ENCODE assay signal across 9 mouse cellular contexts in the genomic region with DNA sequence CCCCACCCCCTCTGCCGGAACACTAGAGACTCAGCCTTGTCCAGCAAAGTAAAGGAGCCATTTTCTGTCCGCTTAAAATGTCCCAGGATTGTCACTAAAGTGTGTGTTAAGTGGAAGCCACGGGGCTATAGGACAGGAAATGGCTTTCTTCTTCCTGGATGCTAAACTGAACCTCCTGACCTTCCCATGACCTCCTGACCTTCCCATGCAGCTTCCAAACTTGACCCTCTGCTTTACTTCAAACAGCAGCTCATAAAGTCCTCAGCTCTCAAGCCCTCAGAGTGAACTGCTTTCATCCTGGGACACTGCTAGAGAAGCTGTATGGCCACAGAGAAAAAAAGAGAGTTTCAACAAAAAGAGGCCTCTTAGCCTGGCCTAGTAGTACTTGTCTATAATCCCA. TPM values are rescaled to one million over a fixed set of nuclear protein-coding genes. Genes with fewer than 3 reads are reported as not detected.
DNase-seq lines count a peak whose midpoint lies in the region; ATAC-seq and TF ChIP-seq lines count a peak whose summit lies in the region.
"Had no signal": no experiment of that assay in that cellular context is flagged by ENCODE, and none has a peak within 500 bp of the region (broad histone marks: within the 10 kb centered on the region; RNA-seq: fewer than 3 reads in every experiment).

No protein-coding gene starts in this region.

- intact Hi-C loops in left cerebral cortex, postnatal 36 days (cut with DNase I) = no loop called here

- no peaks in the 10 kb centered on the region for H3K36me3 ChIP-seq in heart, embryonic 10.5 days
- H3K36me3 ChIP-seq in lung, embryonic 16.5 days (ENCODE audit: control insufficient read depth, insufficient read depth, low read length) = no peaks in the 10 kb centered on the region
- no peaks in the 10 kb centered on the region; the same call in 1 of the 2 replicates for H3K36me3 ChIP-seq in liver, embryonic 13.5 days
- H3K36me3 ChIP-seq in stomach, embryonic 15.5 days = no peaks in the 10 kb centered on the region
- H3K36me3 ChIP-seq: forebrain, embryonic 15.5 days had no signal

- DNase-seq in heart, embryonic 10.5 days (ENCODE audit: low spot score) = no peak
- no peak for DNase-seq in heart, postnatal 4 days
- DNase-seq in lung, adult 2 months = no peak
- no peak for DNase-seq in liver, embryonic 13.5 days
- no peak for DNase-seq in left cerebral cortex, postnatal 36 days (ENCODE audit: low spot score in 2 of 2)
- no peak for DNase-seq in urinary bladder, adult 18-20 months (ENCODE audit: low spot score in 2 of 2)

- H3K4me3 ChIP-seq in heart, embryonic 10.5 days = peak overlapping the region; percentile 88
- H3K4me3 ChIP-seq in lung, embryonic 16.5 days (ENCODE audit: low read length) = peak overlapping the region; percentile 72; the same call in 1 of the 2 replicates
- H3K4me3 ChIP-seq in lung, adult 2 months (replicated peaks; ENCODE audit: extremely low read depth, low read depth, low read length) = no peak overlapping the region
- peak overlapping the region; percentile 85; the same call in 1 of the 2 replicates for H3K4me3 ChIP-seq in liver, embryonic 13.5 days (replicated peaks)
- H3K4me3 ChIP-seq in stomach, embryonic 15.5 days (replicated peaks) = no peak overlapping the region

- 42% methylated on average over 3 of the region's 3 CpGs for WGBS in heart, embryonic 10.5 days
- WGBS in lung, embryonic 16.5 days = 24% methylated on average over 3 of the region's 3 CpGs
- WGBS in lung, adult 2 months = 22% methylated on average over 3 of the region's 3 CpGs
- 39% methylated on average over 3 of the region's 3 CpGs for WGBS in liver, embryonic 13.5 days (ENCODE audit: insufficient replicate concordance)
- WGBS in stomach, embryonic 15.5 days = 35% methylated on average over 3 of the region's 3 CpGs

- no peak for TF ChIP-seq POLR2A in lung, adult 2 months (IDR thresholded peaks at IDR 0.05; ENCODE audit: borderline replicate concordance, extremely low read depth, low read depth, low read length)

- TF ChIP-seq CTCF in lung, adult 2 months (IDR thresholded peaks at IDR 0.05; ENCODE audit: insufficient read depth, low read length) = no peak

- 0 out of 2 replicates have a peak overlapping the region, but pooled peaks have one; percentile 7 for H3K9ac ChIP-seq in lung, embryonic 16.5 days (ENCODE audit: low read length)
- peak overlapping the region; percentile 56 for H3K9ac ChIP-seq in liver, embryonic 13.5 days
- no peak overlapping the region for H3K9ac ChIP-seq in stomach, embryonic 15.5 days

- H3K4me1 ChIP-seq in heart, embryonic 10.5 days = peaks cover 55% of the 10 kb centered on the region
- H3K4me1 ChIP-seq in lung, embryonic 16.5 days (replicated peaks; ENCODE audit: control insufficient read depth, insufficient read depth, low read length) = peaks cover 25% of the 10 kb centered on the region
- H3K4me1 ChIP-seq in lung, adult 2 months (ENCODE audit: control insufficient read depth, insufficient read depth, low read length) = peaks cover 14% of the 10 kb centered on the region
- peaks cover 56% of the 10 kb centered on the region for H3K4me1 ChIP-seq in liver, embryonic 13.5 days (replicated peaks)
- peaks cover 33% of the 10 kb centered on the region for H3K4me1 ChIP-seq in stomach, embryonic 15.5 days

- peaks cover 5% of the 10 kb centered on the region; the same call in 1 of the 2 replicates for H3K27me3 ChIP-seq in heart, embryonic 10.5 days (ENCODE audit: insufficient read depth, poor library complexity, severe bottlenecking)
- H3K27me3 ChIP-seq in lung, embryonic 16.5 days (ENCODE audit: control insufficient read depth, insufficient read depth, low read depth, low read length) = no peaks in the 10 kb centered on the region
- peaks cover 33% of the 10 kb centered on the region for H3K27me3 ChIP-seq in liver, embryonic 13.5 days
- H3K27me3 ChIP-seq in stomach, embryonic 15.5 days (replicated peaks) = 0 out of 2 replicates have a peak, but pooled peaks cover 5% of the 10 kb centered on the region

- no peaks in the 10 kb centered on the region for H3K9me3 ChIP-seq in heart, embryonic 10.5 days
- no peaks in the 10 kb centered on the region for H3K9me3 ChIP-seq in lung, embryonic 16.5 days (ENCODE audit: control insufficient read depth, low read length)
- no peaks in the 10 kb centered on the region for H3K9me3 ChIP-seq in liver, embryonic 13.5 days (replicated peaks)
- H3K9me3 ChIP-seq in stomach, embryonic 15.5 days = no peaks in the 10 kb centered on the region
- H3K9me3 ChIP-seq: forebrain, embryonic 15.5 days had no signal

- H3K27ac ChIP-seq in heart, embryonic 10.5 days = peak overlapping the region; percentile 91
- peak overlapping the region; percentile 75 for H3K27ac ChIP-seq in lung, embryonic 16.5 days (ENCODE audit: low read length)
- peak overlapping the region; percentile 83 for H3K27ac ChIP-seq in liver, embryonic 13.5 days
- H3K27ac ChIP-seq in stomach, embryonic 15.5 days = 0 out of 2 replicates have a peak overlapping the region, but pooled peaks have one; percentile 40

- H3K4me2 ChIP-seq in lung, embryonic 16.5 days (ENCODE audit: low read depth, low read length) = peak overlapping the region; percentile 88
- peak overlapping the region; percentile 90 for H3K4me2 ChIP-seq in liver, embryonic 13.5 days
- peak overlapping the region; percentile 93; the same call in 1 of the 2 replicates for H3K4me2 ChIP-seq in stomach, embryonic 15.5 days

- ATAC-seq in lung, embryonic 16.5 days (ENCODE audit: low read depth) = peak; percentile 0; the same call in 1 of the 2 replicates
- ATAC-seq in liver, embryonic 13.5 days (ENCODE audit: low read depth) = no peak
- ATAC-seq in stomach, embryonic 15.5 days (ENCODE audit: insufficient read depth, low FRiP score, low read depth) = no peak

RNA-seq across cellular contexts. Expression of a gene that starts 0.7 kb away (rescaled TPM):
- 71.3 and 83.4 TPM in 2 replicates for polyA plus RNA-seq in heart, embryonic 10.5 days (2016; fragmentation: Nextera tagmentation; extraction: Ambion mirVana)
- 10 to 100 TPM; 34.2 to 39.5 TPM for total RNA-seq in heart, postnatal 4 days (2021)
- 49.4 and 49.7 TPM in 2 replicates for polyA plus RNA-seq in lung, embryonic 16.5 days (2015; fragmentation: Nextera tagmentation; extraction: Ambion mirVana)
- 39.6 and 46.4 TPM in 2 replicates for polyA plus RNA-seq in lung, adult 2 months (2012; rRNA removed)
- polyA plus RNA-seq in liver, embryonic 13.5 days (2015; fragmentation: Nextera tagmentation; extraction: Ambion mirVana) = 9.3 and 9.8 TPM in 2 replicates
- polyA plus RNA-seq in stomach, embryonic 15.5 days (2015; fragmentation: Nextera tagmentation; extraction: Ambion mirVana) = 26.9 and 29.8 TPM in 2 replicates
- 10 to 100 TPM; 20.0 to 22.3 TPM for total RNA-seq in left cerebral cortex, postnatal 36 days (2021)

RNA-seq across cellular contexts. Expression of a gene that starts 19.6 kb away (rescaled TPM):
- polyA plus RNA-seq in heart, embryonic 10.5 days (2016; fragmentation: Nextera tagmentation; extraction: Ambion mirVana) = 164 and 190 TPM in 2 replicates
- total RNA-seq in heart, postnatal 4 days (2021) = 10 to 100 TPM; 63.3 to 74.8 TPM
- polyA plus RNA-seq in lung, embryonic 16.5 days (2015; fragmentation: Nextera tagmentation; extraction: Ambion mirVana) = 150 and 157 TPM in 2 replicates
- polyA plus RNA-seq in lung, adult 2 months (2012; rRNA removed) = 81.9 and 105 TPM in 2 replicates
- polyA plus RNA-seq in liver, embryonic 13.5 days (2015; fragmentation: Nextera tagmentation; extraction: Ambion mirVana) = 94.5 and 95.3 TPM in 2 replicates
- polyA plus RNA-seq in stomach, embryonic 15.5 days (2015; fragmentation: Nextera tagmentation; extraction: Ambion mirVana) = 133 and 134 TPM in 2 replicates
- 10 to 100 TPM; 67.1 to 72.7 TPM for total RNA-seq in left cerebral cortex, postnatal 36 days (2021)

RNA-seq across cellular contexts. Expression of a gene that starts 38.7 kb away (rescaled TPM):
- polyA plus RNA-seq in heart, embryonic 10.5 days (2016; fragmentation: Nextera tagmentation; extraction: Ambion mirVana) = 148 and 158 TPM in 2 replicates
- total RNA-seq in heart, postnatal 4 days (2021) = 10 to 100 TPM; 84.5 to 91.1 TPM
- polyA plus RNA-seq in lung, embryonic 16.5 days (2015; fragmentation: Nextera tagmentation; extraction: Ambion mirVana) = 91.2 and 91.9 TPM in 2 replicates
- polyA plus RNA-seq in lung, adult 2 months (2012; rRNA removed) = 22.9 and 27.8 TPM in 2 replicates
- polyA plus RNA-seq in liver, embryonic 13.5 days (2015; fragmentation: Nextera tagmentation; extraction: Ambion mirVana) = 66.7 and 68.0 TPM in 2 replicates
- polyA plus RNA-seq in stomach, embryonic 15.5 days (2015; fragmentation: Nextera tagmentation; extraction: Ambion mirVana) = 89.4 and 91.5 TPM in 2 replicates
- total RNA-seq in left cerebral cortex, postnatal 36 days (2021) = 10 to 100 TPM; 67.6 to 73.5 TPM

RNA-seq across cellular contexts. Expression of a gene that starts 38.7 kb away (rescaled TPM):
- polyA plus RNA-seq in heart, embryonic 10.5 days (2016; fragmentation: Nextera tagmentation; extraction: Ambion mirVana) = 97.9 and 129 TPM in 2 replicates
- total RNA-seq in heart, postnatal 4 days (2021) = 100 to 1,000 TPM; 237 to 239 TPM
- polyA plus RNA-seq in lung, embryonic 16.5 days (2015; fragmentation: Nextera tagmentation; extraction: Ambion mirVana) = 69.1 and 69.7 TPM in 2 replicates
- polyA plus RNA-seq in lung, adult 2 months (2012; rRNA removed) = 123 and 158 TPM in 2 replicates
- 51.4 and 51.5 TPM in 2 replicates for polyA plus RNA-seq in liver, embryonic 13.5 days (2015; fragmentation: Nextera tagmentation; extraction: Ambion mirVana)
- polyA plus RNA-seq in stomach, embryonic 15.5 days (2015; fragmentation: Nextera tagmentation; extraction: Ambion mirVana) = 75.8 and 84.2 TPM in 2 replicates
- total RNA-seq in left cerebral cortex, postnatal 36 days (2021) = 10 to 100 TPM; 89.3 to 92.6 TPM

RNA-seq across cellular contexts. Expression of a gene that starts 41.1 kb away (rescaled TPM):
- 22.0 and 31.0 TPM in 2 replicates for polyA plus RNA-seq in heart, embryonic 10.5 days (2016; fragmentation: Nextera tagmentation; extraction: Ambion mirVana)
- 10 to 100 TPM; 18.1 to 19.4 TPM for total RNA-seq in heart, postnatal 4 days (2021)
- 18.2 and 18.5 TPM in 2 replicates for polyA plus RNA-seq in lung, embryonic 16.5 days (2015; fragmentation: Nextera tagmentation; extraction: Ambion mirVana)
- polyA plus RNA-seq in lung, adult 2 months (2012; rRNA removed) = 19.0 and 21.2 TPM in 2 replicates
- 3.5 TPM in 2 replicates for polyA plus RNA-seq in liver, embryonic 13.5 days (2015; fragmentation: Nextera tagmentation; extraction: Ambion mirVana)
- 25.8 and 26.5 TPM in 2 replicates for polyA plus RNA-seq in stomach, embryonic 15.5 days (2015; fragmentation: Nextera tagmentation; extraction: Ambion mirVana)
- 1 to 10 TPM; 1.8 to 1.9 TPM for total RNA-seq in left cerebral cortex, postnatal 36 days (2021)

Comparison
In these comparisons a context has a peak if more than half of its experiments do, and no peak if none do; other contexts are left out.
1. H3K4me3 ChIP-seq: peak in heart, embryonic 10.5 days (single experiment), lung, embryonic 16.5 days (single experiment) and liver, embryonic 13.5 days (single experiment); none in lung, adult 2 months (single experiment) and stomach, embryonic 15.5 days (single experiment).
2. H3K27ac ChIP-seq: peak in every context shown above with its lines; median percentile 91 in heart, embryonic 10.5 days; 83 in liver, embryonic 13.5 days; 75 in lung, embryonic 16.5 days; 40 in stomach, embryonic 15.5 days.
3. Peak in every context shown above with its lines, with median percentiles within 50 percentile points of each other: H3K4me2 ChIP-seq.